Mouse (Mus musculus) liver, embryonic 13.5 days (tissue): ENCODE measurements around the gene Gm44790. TPM values are rescaled to one million over a fixed set of nuclear protein-coding genes. Genes with fewer than 3 reads are reported as not detected.

ENCODE experiments used
- ATAC-seq: fragments of 200-750 bp; cut with Nextera tagmentation; 2 replicates; pipeline ENCODE4 v1.8.0; 2017; ENCODE audit warnings: low read depth, mild to moderate bottlenecking, moderate number of reproducible peaks, moderate library complexity
- DNase-seq: peaks from one replicate; pipeline ENCODE4 v3.0.0; 2022
- H3K27ac ChIP-seq: fragments of 300-500 bp; sonication (generic); 2 replicates; pipeline ENCODE4 v1.5.1; 2015; ENCODE audit warnings: moderate library complexity, mild to moderate bottlenecking, inconsistent platforms
- H3K27me3 ChIP-seq: fragments of 300-500 bp; sonication (generic); 2 replicates; pipeline ENCODE4 v1.6.1; 2015; ENCODE audit warnings: mild to moderate bottlenecking, inconsistent platforms
- H3K36me3 ChIP-seq: fragments of 300-500 bp; sonication (generic); 2 replicates; pipeline ENCODE4 v1.6.1; 2015; ENCODE audit warnings: mild to moderate bottlenecking, inconsistent platforms
- H3K4me1 ChIP-seq: fragments of 300-500 bp; sonication (generic); replicated peaks from 2 replicates; pipeline ENCODE4 v1.6.1; 2015; ENCODE audit warnings: inconsistent platforms
- H3K4me2 ChIP-seq: fragments of 300-500 bp; sonication (generic); 2 replicates; pipeline ENCODE4 v1.6.1; 2015; ENCODE audit warnings: inconsistent platforms, mild to moderate bottlenecking, moderate library complexity
- H3K4me3 ChIP-seq: fragments of 300-500 bp; sonication (generic); replicated peaks from 2 replicates; pipeline ENCODE4 v1.5.1; 2015; ENCODE audit warnings: mild to moderate bottlenecking, inconsistent platforms
- H3K9ac ChIP-seq: fragments of 300-500 bp; sonication (generic); 2 replicates; pipeline ENCODE4 v1.6.1; 2015; ENCODE audit warnings: mild to moderate bottlenecking, inconsistent platforms
- H3K9me3 ChIP-seq: fragments of 300-500 bp; sonication (generic); replicated peaks from 2 replicates; pipeline ENCODE4 v1.6.1; 2016; ENCODE audit warnings: inconsistent platforms
- WGBS: fragments of 180-500 bp; shearing (Covaris S2); methylation state at CpG from one replicate; pipeline ENCODE4 v1.1.7; 2015; ENCODE audit not compliant: insufficient replicate concordance; 5-methylcytosine and 5-hydroxymethylcytosine counted together
- polyA plus RNA-seq: library from polyadenylated mRNA; unstranded; fragments of >200 nt; fragmentation: Nextera tagmentation; extraction: Ambion mirVana; gene quantifications from 2 replicates; pipeline ENCODE4 v1.2.1, GENCODE M21; 2015

Gm44790 gene
- polyA plus RNA-seq, 1 experiment from 2014 or later, result not detected

- peak overlapping the region; percentile 92; the same call in 1 of the 2 replicates for H3K27ac ChIP-seq
- H3K36me3 ChIP-seq, result peaks cover 16% of the 10 kb centered on the region
- ATAC-seq, result no peak
- H3K4me2 ChIP-seq, result peak overlapping the region; percentile 82
- peaks cover 43% of the 10 kb centered on the region for H3K4me1 ChIP-seq
- peak overlapping the region; percentile 92 for H3K9ac ChIP-seq
- no peak for DNase-seq
- H3K9me3 ChIP-seq, result no peaks in the 10 kb centered on the region
- no peaks in the 10 kb centered on the region for H3K27me3 ChIP-seq
- H3K4me3 ChIP-seq, result peak overlapping the region; percentile 96
- WGBS, result 1% methylated on average over 11 of the region's 11 CpGs
Measured at GRCm38 (mm10) chr6:86404996-86405395, 21.5 kb upstream of the Gm44790 start.

- DNase-seq, result no peak
- peaks cover 16% of the 10 kb centered on the region for H3K36me3 ChIP-seq
- H3K9me3 ChIP-seq, result no peaks in the 10 kb centered on the region
- H3K9ac ChIP-seq, result no peak overlapping the region
- H3K4me3 ChIP-seq, result no peak overlapping the region
- no peak for ATAC-seq
- no peaks in the 10 kb centered on the region for H3K27me3 ChIP-seq
- H3K4me1 ChIP-seq, result peaks cover 34% of the 10 kb centered on the region
- H3K27ac ChIP-seq, result no peak overlapping the region
- no peak overlapping the region for H3K4me2 ChIP-seq
Measured at GRCm38 (mm10) chr6:86406306-86406705, 20.2 kb upstream of the Gm44790 start.

GRCm38 (mm10) chr6:86418711-86419110 lies 7.7 kb upstream of the Gm44790 start:
- peaks cover 55% of the 10 kb centered on the region for H3K36me3 ChIP-seq
- WGBS, result 82% methylated on average over 6 of the region's 6 CpGs

GRCm38 (mm10) chr6:86419239-86419638 lies 7.2 kb upstream of the Gm44790 start:
- Histone ChIP-seq H3K27ac (no peak overlapping the region), H3K4me2 (no peak overlapping the region), H3K9me3 (no peaks in the 10 kb centered on the region), H3K4me1 (no peaks in the 10 kb centered on the region), H3K36me3 (peaks cover 56% of the 10 kb centered on the region), H3K27me3 (no peaks in the 10 kb centered on the region), H3K4me3 (no peak overlapping the region), H3K9ac (no peak overlapping the region)
- ATAC-seq (no peak), DNase-seq (no peak)
- 79% methylated on average over 3 of the region's 3 CpGs for WGBS

More at GRCm38 (mm10) chr6:86418711-86419110, 7.7 kb upstream of the Gm44790 start:
- DNase-seq (no peak), ATAC-seq (no peak)
- H3K4me1 ChIP-seq, result no peaks in the 10 kb centered on the region
- no peak overlapping the region for H3K9ac ChIP-seq
- H3K9me3 ChIP-seq, result no peaks in the 10 kb centered on the region
- H3K27ac ChIP-seq, result no peak overlapping the region
- no peaks in the 10 kb centered on the region for H3K27me3 ChIP-seq
- no peak overlapping the region for H3K4me3 ChIP-seq
- no peak overlapping the region for H3K4me2 ChIP-seq

GRCm38 (mm10) chr6:86420491-86420890 lies 6.0 kb upstream of the Gm44790 start:
- H3K27ac ChIP-seq, result no peak overlapping the region
- ATAC-seq (no peak), DNase-seq (no peak)
- no peak overlapping the region for H3K4me3 ChIP-seq
- no peak overlapping the region for H3K9ac ChIP-seq
- WGBS, result 74% methylated on average over 6 of the region's 6 CpGs
- peaks cover 62% of the 10 kb centered on the region for H3K36me3 ChIP-seq
- no peaks in the 10 kb centered on the region for H3K9me3 ChIP-seq
- no peaks in the 10 kb centered on the region for H3K4me1 ChIP-seq
- no peaks in the 10 kb centered on the region for H3K27me3 ChIP-seq
- H3K4me2 ChIP-seq, result no peak overlapping the region

GRCm38 (mm10) chr6:86431531-86431930 lies 5.1 kb downstream of the Gm44790 start:
- no peak for DNase-seq
- no peak for ATAC-seq
- no peak overlapping the region for H3K27ac ChIP-seq
- WGBS, result 79% methylated on average over 3 of the region's 3 CpGs
- no peak overlapping the region for H3K9ac ChIP-seq
- H3K9me3 ChIP-seq, result no peaks in the 10 kb centered on the region
- no peak overlapping the region for H3K4me3 ChIP-seq
- no peaks in the 10 kb centered on the region for H3K4me1 ChIP-seq
- H3K4me2 ChIP-seq, result no peak overlapping the region
- H3K27me3 ChIP-seq, result no peaks in the 10 kb centered on the region
- H3K36me3 ChIP-seq, result peaks cover 53% of the 10 kb centered on the region

- DNase-seq (no peak), ATAC-seq (no peak)
- Histone ChIP-seq H3K27me3 (no peaks in the 10 kb centered on the region), H3K4me3 (no peak overlapping the region), H3K4me1 (peaks cover 6% of the 10 kb centered on the region), H3K4me2 (no peak overlapping the region), H3K9me3 (no peaks in the 10 kb centered on the region), H3K27ac (no peak overlapping the region), H3K36me3 (peaks cover 35% of the 10 kb centered on the region), H3K9ac (0 out of 2 replicates have a peak overlapping the region, but pooled peaks have one; percentile 2)
- WGBS, result 80% methylated on average over 1 of the region's 1 CpGs
Measured at GRCm38 (mm10) chr6:86433696-86434095, 7.2 kb downstream of the Gm44790 start.

GRCm38 (mm10) chr6:86437711-86438110 lies 11.3 kb downstream of the Gm44790 start:
- H3K4me1 ChIP-seq, result peaks cover 18% of the 10 kb centered on the region
- H3K4me3 ChIP-seq, result peak overlapping the region; percentile 81
- H3K9me3 ChIP-seq, result no peaks in the 10 kb centered on the region
- peak overlapping the region; percentile 82 for H3K9ac ChIP-seq
- H3K27me3 ChIP-seq, result no peaks in the 10 kb centered on the region
- peaks cover 26% of the 10 kb centered on the region for H3K36me3 ChIP-seq
- 3% methylated on average over 14 of the region's 14 CpGs for WGBS
- peak overlapping the region; percentile 94 for H3K27ac ChIP-seq
- peak; percentile 67 for ATAC-seq
- H3K4me2 ChIP-seq, result peak overlapping the region; percentile 75
- DNase-seq, result peak; percentile 62

- under 1% methylated on average over 59 of the region's 59 CpGs for WGBS
- ATAC-seq, result peak; percentile 93
- DNase-seq, result peak; percentile 90
- H3K4me1 ChIP-seq, result peaks cover 18% of the 10 kb centered on the region
- H3K4me2 ChIP-seq, result peak within 1 kb of the TSS; percentile 75
- H3K9ac ChIP-seq, result peak within 1 kb of the TSS; percentile 82
- peaks cover 24% of the 10 kb centered on the region for H3K36me3 ChIP-seq
- H3K27ac ChIP-seq, result peak within 1 kb of the TSS; percentile 94
- no peaks in the 10 kb centered on the region for H3K27me3 ChIP-seq
- no peaks in the 10 kb centered on the region for H3K9me3 ChIP-seq
- peak within 1 kb of the TSS; percentile 81 for H3K4me3 ChIP-seq
Measured at GRCm38 (mm10) chr6:86438272-86439118, 12.0 kb downstream of the Gm44790 start, which contains the start of gene C87436. TSS of gene C87436 (plus strand) at chr6:86438374.

- ATAC-seq, result no peak
Measured at GRCm38 (mm10) chr6:86439119-86439496, 12.7 kb downstream of the Gm44790 start.

GRCm38 (mm10) chr6:86439531-86439930 lies 13.1 kb downstream of the Gm44790 start:
- 75% methylated on average over 1 of the region's 1 CpGs for WGBS
- H3K4me3 ChIP-seq, result peak overlapping the region; percentile 81
- DNase-seq, result no peak
- H3K9ac ChIP-seq, result peak overlapping the region; percentile 82
- peaks cover 27% of the 10 kb centered on the region for H3K36me3 ChIP-seq
- H3K27me3 ChIP-seq, result no peaks in the 10 kb centered on the region
- H3K27ac ChIP-seq, result peak overlapping the region; percentile 94
- peaks cover 18% of the 10 kb centered on the region for H3K4me1 ChIP-seq
- peak overlapping the region; percentile 75 for H3K4me2 ChIP-seq
- ATAC-seq, result no peak
- H3K9me3 ChIP-seq, result no peaks in the 10 kb centered on the region

More at GRCm38 (mm10) chr6:86439119-86439496, 12.7 kb downstream of the Gm44790 start:
- under 1% methylated on average over 13 of the region's 13 CpGs for WGBS
- Histone ChIP-seq H3K4me3 (peak overlapping the region; percentile 81), H3K27ac (peak overlapping the region; percentile 94), H3K4me2 (peak overlapping the region; percentile 75), H3K9ac (peak overlapping the region; percentile 82), H3K27me3 (no peaks in the 10 kb centered on the region), H3K4me1 (peaks cover 18% of the 10 kb centered on the region), H3K36me3 (peaks cover 24% of the 10 kb centered on the region), H3K9me3 (no peaks in the 10 kb centered on the region)
- no peak for DNase-seq
